Mouse (Mus musculus) heart, adult 2 months (tissue): ENCODE data around the gene Shpk.

Experiments used
- CTCF ChIP-seq: fragments of 200-600 bp; IDR thresholded peaks from 2 replicates; pipeline ENCODE4 v1.8.1; 2022; ENCODE audit warnings: antibody characterized with exemption, mild to moderate bottlenecking, moderate library complexity
- POLR2A ChIP-seq: fragments of 200-500 bp; IDR thresholded peaks from 2 replicates; pipeline ENCODE4 v1.6.1; 2011; ENCODE audit warnings: mild to moderate bottlenecking, low read depth, low read length, control low read depth; ENCODE audit not compliant: insufficient read depth

DNA sequence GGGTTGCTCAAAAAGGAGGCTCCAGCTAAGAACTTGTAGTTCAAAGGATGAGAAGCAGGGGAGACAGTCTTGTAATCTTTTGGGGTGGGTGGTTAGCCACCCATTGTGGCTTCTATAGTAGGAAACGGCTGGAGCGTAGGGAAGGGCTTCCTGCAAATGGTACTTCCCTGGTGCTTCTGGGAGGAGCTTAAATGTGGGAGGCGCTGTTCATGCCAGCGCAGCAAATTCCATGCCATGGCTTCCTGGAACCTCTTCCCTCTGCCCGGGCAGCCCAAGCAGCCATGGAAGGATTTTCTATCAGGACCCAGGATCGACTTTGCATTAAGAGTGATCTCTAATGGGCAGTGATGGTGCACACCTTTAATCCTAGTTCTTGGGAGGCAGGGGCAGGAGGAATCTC lies 30.7 kb upstream of the Shpk start:
- no peak for TF ChIP-seq POLR2A
- TF ChIP-seq CTCF: no peak
